Mouse (Mus musculus) stomach, embryonic 14.5 days (tissue): ENCODE measurements around the gene Tlnrd1. TPM values are rescaled to one million over a fixed set of nuclear protein-coding genes. Genes with fewer than 3 reads are reported as not detected.

ENCODE experiments used
- ATAC-seq: fragments of 200-750 bp; cut with Nextera tagmentation; 2 replicates; pipeline ENCODE4 v1.8.0; 2017; ENCODE audit warnings: low read depth, moderate TSS enrichment; ENCODE audit not compliant: insufficient number of reproducible peaks, insufficient read depth, low FRiP score
- H3K27ac ChIP-seq: fragments of 300-500 bp; sonication (generic); 2 replicates; pipeline ENCODE4 v1.5.1; 2014; ENCODE audit warnings: mild to moderate bottlenecking, low read length, moderate library complexity, mixed read lengths
- H3K27me3 ChIP-seq: fragments of 300-500 bp; sonication (generic); 2 replicates; pipeline ENCODE4 v1.6.1; 2014; ENCODE audit warnings: low read length, control low read depth, mixed read lengths; ENCODE audit not compliant: control insufficient read depth, insufficient read depth
- H3K36me3 ChIP-seq: fragments of 300-500 bp; sonication (generic); 2 replicates; pipeline ENCODE4 v1.6.1; 2014; ENCODE audit warnings: mild to moderate bottlenecking, control low read depth, low read length, moderate library complexity, mixed read lengths; ENCODE audit not compliant: control insufficient read depth, insufficient read depth
- H3K4me1 ChIP-seq: fragments of 300-500 bp; sonication (generic); 2 replicates; pipeline ENCODE4 v1.6.1; 2014; ENCODE audit warnings: low read length, control low read depth, mixed read lengths; ENCODE audit not compliant: control insufficient read depth, insufficient read depth
- H3K4me2 ChIP-seq: fragments of 300-500 bp; sonication (generic); replicated peaks from 2 replicates; pipeline ENCODE4 v1.6.1; 2014; ENCODE audit warnings: low read depth, low read length, control low read depth
- H3K4me3 ChIP-seq: fragments of 300-500 bp; sonication (generic); 2 replicates; pipeline ENCODE4 v1.5.1; 2014; ENCODE audit warnings: low read depth, low read length, control low read depth
- H3K9ac ChIP-seq: fragments of 300-500 bp; sonication (generic); replicated peaks from 2 replicates; pipeline ENCODE4 v1.6.1; 2014; ENCODE audit warnings: low read depth, mild to moderate bottlenecking, control low read depth, low read length, moderate library complexity, mixed read lengths
- H3K9me3 ChIP-seq: fragments of 300-500 bp; sonication (generic); 2 replicates; pipeline ENCODE4 v1.6.1; 2016; ENCODE audit warnings: low read depth, low read length, control low read depth; ENCODE audit not compliant: control insufficient read depth
- WGBS: fragments of 180-500 bp; shearing (Covaris S2); extraction: QIAGEN DNeasy Blood & Tissue Kit; methylation state at CpG from one replicate; pipeline ENCODE4 v1.1.7; 2014; 5-methylcytosine and 5-hydroxymethylcytosine counted together
- polyA plus RNA-seq: library from polyadenylated mRNA; unstranded; fragments of >200 nt; fragmentation: Nextera tagmentation; extraction: Ambion mirVana; gene quantifications from 2 replicates; pipeline ENCODE4 v1.2.1, GENCODE M21; 2014

The Tlnrd1 gene
- polyA plus RNA-seq, 1 experiment from 2014 or later: 9.7 TPM

DNA sequence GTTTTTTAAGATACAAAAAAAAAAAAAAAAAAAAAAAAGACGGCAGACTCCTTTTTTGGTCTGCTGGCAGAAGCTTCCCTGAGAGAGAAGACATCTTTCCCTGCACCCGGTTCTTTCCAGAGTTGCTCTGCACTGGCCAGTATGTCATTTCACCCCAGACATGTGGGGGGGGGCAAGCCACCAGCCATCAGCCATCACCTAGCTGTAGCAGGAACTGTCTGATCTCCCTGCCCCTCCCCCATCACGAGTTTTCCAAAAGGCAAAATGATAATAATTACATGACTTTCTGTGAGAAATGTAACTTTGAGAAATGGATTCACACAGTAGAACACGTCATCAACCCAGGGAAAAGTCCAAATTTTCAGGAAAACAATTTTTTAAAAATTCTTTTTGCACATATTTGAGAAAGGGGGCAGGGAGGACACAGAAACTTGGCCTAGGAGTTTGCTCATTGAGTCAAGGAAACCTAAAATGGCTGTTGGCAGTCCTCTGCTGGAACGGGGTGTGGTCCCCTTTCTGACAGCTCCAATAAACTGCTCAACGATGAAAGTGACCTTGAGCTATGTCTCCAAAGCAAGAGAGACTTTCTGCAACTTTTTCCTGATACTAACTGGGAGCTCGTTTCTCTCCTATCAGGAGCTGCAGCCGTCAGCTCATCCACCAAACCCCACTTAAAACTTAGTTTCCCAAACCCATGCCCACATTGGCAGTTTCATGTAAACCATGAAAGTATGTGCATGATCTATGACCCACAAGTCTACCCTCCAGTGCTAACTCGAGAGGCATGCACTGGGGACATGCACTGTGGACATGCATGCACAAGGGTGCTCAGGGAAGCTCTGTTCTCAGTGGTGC lies 27.5 kb downstream of the Tlnrd1 start:
- Histone ChIP-seq H3K4me3 (no peak overlapping the region), H3K4me1 (peaks cover 4% of the 10 kb centered on the region), H3K9ac (no peak overlapping the region), H3K4me2 (no peak overlapping the region), H3K9me3 (no peaks in the 10 kb centered on the region), H3K36me3 (no peaks in the 10 kb centered on the region), H3K27ac (no peak overlapping the region), H3K27me3 (no peaks in the 10 kb centered on the region)
- WGBS: 63% methylated on average over 8 of the region's 9 CpGs
- ATAC-seq: no peak

DNA sequence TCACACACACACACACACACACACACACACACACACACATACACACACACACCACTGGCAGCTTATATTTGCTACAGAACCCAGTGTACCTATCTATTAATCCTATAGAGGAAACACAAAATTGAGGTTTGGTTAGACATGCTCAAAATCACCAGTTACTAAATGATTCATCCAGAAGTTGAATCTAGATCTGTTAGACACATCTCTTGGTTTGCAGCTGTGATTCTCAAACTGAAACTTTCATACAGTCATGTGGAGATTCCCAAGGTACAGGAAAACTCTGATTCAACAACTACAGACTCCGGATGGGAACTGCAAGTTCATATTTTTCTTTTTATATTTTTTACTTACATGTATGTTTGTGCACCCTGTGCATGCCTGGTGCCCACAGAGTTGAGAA lies 28.9 kb downstream of the Tlnrd1 start:
- Histone ChIP-seq H3K4me2 (no peak overlapping the region), H3K36me3 (no peaks in the 10 kb centered on the region), H3K4me3 (no peak overlapping the region), H3K27ac (no peak overlapping the region), H3K9me3 (no peaks in the 10 kb centered on the region), H3K4me1 (peaks cover 5% of the 10 kb centered on the region), H3K27me3 (no peaks in the 10 kb centered on the region), H3K9ac (no peak overlapping the region)
- 90% methylated on average over 1 of the region's 1 CpGs for WGBS
- no peak for ATAC-seq

DNA sequence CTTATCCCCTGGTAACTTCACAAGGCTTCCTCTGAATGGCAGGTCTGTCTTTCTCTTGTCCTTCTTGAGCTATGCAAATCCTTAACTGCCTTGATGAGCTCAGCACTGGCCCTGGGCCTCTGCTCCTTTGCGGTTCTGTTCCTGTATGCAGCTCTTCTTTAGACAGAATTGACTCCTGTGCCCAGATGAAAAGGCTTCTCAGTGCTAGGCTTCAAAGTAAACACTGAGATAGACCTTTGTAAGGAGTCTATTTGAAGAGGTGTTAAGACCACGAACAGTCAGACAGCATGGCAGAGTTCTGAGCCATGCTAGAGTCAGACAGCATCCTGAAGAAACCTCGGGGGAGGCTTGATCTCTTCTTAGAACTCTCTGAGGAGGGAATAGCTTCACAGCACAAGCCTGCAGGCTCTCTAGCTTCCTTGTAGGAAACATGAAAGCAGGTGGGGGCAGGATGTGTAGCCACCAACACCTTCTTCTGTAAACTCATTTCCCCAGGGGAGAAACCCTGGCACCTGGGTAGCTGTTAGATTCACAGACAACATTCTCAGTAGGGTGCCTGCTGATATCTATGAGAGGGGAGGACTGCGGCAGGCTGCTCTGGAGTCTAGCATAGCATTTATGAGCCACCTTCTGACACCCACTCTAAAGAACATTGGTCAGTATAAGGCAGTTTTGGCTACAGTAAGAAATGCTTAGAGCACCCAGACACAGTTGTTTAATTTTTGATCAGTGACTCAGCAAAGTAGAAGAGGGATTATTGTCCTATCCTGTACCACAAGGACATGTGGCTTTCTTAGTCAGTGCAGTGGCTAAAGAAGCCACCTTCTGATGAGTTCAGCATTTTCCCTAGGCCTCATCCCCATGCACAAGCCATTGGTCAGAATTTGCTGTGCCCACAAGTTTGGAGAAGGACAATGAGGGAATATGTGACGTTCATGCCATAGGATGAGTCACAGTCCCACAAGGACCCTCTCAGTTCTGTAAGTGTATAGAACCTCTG lies 31.4 kb downstream of the Tlnrd1 start:
- no peak overlapping the region for H3K9ac ChIP-seq
- 43% methylated on average over 5 of the region's 5 CpGs for WGBS
- H3K36me3 ChIP-seq: no peaks in the 10 kb centered on the region
- no peaks in the 10 kb centered on the region for H3K27me3 ChIP-seq
- H3K27ac ChIP-seq: no peak overlapping the region; the same call in 1 of the 2 replicates
- no peak; the same call in 1 of the 2 replicates for ATAC-seq
- H3K9me3 ChIP-seq: no peaks in the 10 kb centered on the region
- no peak overlapping the region for H3K4me2 ChIP-seq
- no peak overlapping the region for H3K4me3 ChIP-seq
- H3K4me1 ChIP-seq: peaks cover 11% of the 10 kb centered on the region

DNA sequence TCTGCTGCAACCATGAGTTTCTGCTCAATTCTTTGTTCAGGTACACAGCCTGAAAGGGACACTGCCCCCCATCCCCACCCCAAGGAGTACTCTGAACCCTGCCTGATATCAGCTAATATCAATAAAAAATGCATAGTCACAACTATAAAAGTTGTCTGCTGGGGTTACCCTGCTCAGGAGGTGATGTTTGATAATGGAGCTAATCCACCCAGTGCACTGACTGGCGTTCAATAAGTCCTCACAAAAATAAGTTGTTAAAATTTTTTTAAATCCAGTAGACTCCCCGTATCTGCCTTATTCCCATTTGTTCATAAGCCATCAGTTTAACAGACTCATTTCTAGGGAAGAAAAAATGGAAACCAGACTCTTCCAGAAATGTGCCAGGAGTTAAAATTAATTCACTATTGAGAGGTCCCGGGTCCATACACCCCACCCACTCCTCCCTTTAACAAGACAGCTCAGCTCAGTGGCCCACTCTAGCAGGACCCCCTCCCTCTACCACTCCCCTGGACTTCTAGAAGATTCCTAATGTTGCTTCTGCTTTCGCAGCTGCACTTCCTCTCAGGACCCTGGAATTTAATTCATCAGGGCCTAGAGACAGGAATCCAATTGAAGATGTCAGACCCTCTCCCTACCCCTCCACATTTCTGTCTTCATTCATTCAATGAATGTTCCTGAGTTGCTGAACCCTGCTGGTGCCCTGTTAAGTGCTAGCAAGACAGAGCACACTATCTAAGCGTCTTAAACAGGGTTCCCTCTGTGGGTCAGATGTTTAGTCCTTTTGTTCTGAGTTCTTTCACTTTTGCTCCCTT lies 32.3 kb downstream of the Tlnrd1 start:
- Histone ChIP-seq H3K9me3 (no peaks in the 10 kb centered on the region), H3K27ac (no peak overlapping the region; the same call in 1 of the 2 replicates), H3K27me3 (no peaks in the 10 kb centered on the region), H3K36me3 (no peaks in the 10 kb centered on the region), H3K4me2 (no peak overlapping the region), H3K4me3 (no peak overlapping the region), H3K9ac (no peak overlapping the region), H3K4me1 (peaks cover 19% of the 10 kb centered on the region)
- ATAC-seq: peak; percentile 44; the same call in 1 of the 2 replicates
- WGBS: 37% methylated on average over 5 of the region's 5 CpGs

DNA sequence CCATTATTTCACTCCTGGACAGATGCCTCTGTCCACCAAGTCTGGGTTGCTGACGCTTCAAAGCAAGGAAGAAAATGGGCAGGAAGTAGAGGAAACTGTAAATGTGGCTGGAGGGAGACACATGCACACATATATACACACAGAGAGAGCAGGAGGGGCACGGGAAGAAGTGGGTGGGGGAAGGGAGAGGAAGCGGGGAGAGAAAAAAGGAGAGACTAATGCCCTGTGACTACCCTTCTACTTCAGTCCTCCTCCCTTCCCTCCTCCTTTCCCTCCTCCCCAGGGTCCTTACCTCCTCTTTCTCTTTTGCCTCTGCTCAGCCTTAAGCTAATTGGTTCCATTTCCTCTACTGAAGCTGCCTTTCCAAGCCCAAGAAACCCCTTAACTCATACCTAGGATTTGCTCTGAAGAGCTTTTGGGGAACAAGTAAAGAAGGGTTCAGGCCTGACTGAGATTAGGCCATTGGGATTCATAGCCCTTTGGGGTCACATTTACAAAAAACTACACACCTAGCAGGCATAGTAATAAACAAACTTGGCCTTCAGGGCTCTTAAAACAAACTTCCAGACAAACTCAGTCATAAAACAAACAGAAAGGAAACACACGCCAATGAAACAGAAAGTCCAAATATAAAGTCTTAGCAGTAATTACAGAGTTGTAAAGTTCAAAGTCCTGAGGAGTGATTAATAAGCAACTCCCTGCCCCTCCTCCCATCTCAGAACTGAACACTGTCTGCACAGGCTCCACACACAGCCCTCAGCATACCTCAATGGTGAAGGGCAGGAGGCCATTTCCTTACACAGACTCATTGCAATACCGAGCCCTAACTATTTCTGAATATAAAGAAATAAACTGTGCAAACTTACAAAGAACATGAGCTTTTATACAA lies 36.7 kb downstream of the Tlnrd1 start:
- peak; percentile 81; the same call in 1 of the 2 replicates for ATAC-seq
- Histone ChIP-seq H3K4me1 (peaks cover 20% of the 10 kb centered on the region), H3K9ac (no peak overlapping the region), H3K36me3 (no peaks in the 10 kb centered on the region), H3K4me3 (no peak overlapping the region), H3K27ac (peak overlapping the region; percentile 53), H3K27me3 (no peaks in the 10 kb centered on the region), H3K9me3 (no peaks in the 10 kb centered on the region), H3K4me2 (no peak overlapping the region)
- WGBS: 13% methylated on average over 5 of the region's 5 CpGs

DNA sequence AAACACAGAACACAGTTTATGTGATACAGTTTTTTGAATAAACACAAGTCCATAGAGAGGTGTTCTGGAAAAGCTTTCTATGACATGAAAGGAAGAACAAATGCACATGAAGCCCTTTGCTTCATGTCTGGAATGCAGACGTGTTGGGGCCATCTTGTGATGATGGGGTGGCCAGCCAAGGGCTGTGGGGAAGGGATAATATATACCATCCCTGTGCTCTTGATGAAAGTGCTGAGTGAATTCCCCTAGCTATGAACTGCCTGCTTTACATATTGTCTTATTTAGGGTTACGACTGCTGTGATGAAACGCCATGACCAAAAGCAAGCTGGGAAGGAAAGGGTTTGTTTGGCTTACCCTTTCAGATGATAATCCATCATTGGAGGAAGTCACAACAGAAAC lies 39.3 kb downstream of the Tlnrd1 start:
- no peak for ATAC-seq
- H3K4me1 ChIP-seq: peaks cover 15% of the 10 kb centered on the region; the same call in 1 of the 2 replicates

DNA sequence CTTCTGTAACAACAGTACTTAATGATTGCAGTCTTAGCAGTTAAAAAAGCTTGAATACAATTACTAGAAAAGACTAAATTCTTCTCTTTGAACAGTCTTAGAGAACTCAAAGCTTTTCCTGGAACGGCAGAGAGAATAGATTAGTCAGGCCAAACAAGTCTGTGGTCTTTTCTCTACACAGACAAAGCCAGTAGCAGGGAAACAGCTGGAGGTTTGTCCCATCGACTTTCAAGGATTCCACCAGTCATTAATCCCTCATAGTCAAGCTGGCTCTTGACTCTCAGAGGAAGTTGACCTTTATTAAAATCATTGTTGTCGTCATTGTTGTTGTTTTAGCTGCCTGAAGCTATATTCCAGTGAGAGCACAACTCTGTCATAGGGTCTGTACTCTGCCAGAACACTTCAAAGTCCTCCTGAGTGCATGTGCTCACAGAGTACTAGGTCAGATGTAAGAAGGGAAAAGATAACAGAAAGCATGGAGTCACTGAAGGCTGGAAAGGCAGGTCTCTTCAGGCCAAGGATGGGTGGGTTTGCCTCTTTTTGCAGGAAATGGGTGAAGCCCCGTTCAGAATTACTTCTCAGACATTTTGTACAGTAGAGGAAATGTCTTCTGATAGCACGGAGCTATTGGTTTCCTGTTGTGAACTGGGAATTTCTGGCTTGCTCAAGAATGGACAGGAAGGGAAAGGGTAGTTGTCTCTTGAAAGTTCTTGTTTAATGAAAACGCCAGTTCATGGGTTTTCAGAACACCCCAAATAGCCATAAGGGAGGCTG lies 41.4 kb downstream of the Tlnrd1 start:
- no peaks in the 10 kb centered on the region for H3K36me3 ChIP-seq
- ATAC-seq: no peak
- no peak overlapping the region for H3K4me3 ChIP-seq
- 56% methylated on average over 6 of the region's 6 CpGs for WGBS
- no peak overlapping the region for H3K9ac ChIP-seq
- H3K27ac ChIP-seq: peak overlapping the region; percentile 22; the same call in 1 of the 2 replicates
- H3K4me2 ChIP-seq: no peak overlapping the region
- H3K9me3 ChIP-seq: no peaks in the 10 kb centered on the region
- no peaks in the 10 kb centered on the region for H3K27me3 ChIP-seq
- peaks cover 9% of the 10 kb centered on the region; the same call in 1 of the 2 replicates for H3K4me1 ChIP-seq

More for the DNA sequence above, 39.3 kb downstream of the Tlnrd1 start:
- Histone ChIP-seq H3K9me3 (no peaks in the 10 kb centered on the region), H3K27me3 (no peaks in the 10 kb centered on the region), H3K36me3 (no peaks in the 10 kb centered on the region), H3K4me2 (no peak overlapping the region), H3K9ac (no peak overlapping the region), H3K27ac (0 out of 2 replicates have a peak overlapping the region, but pooled peaks have one; percentile 7), H3K4me3 (no peak overlapping the region)
- 45% methylated on average over 3 of the region's 3 CpGs for WGBS
